Mouse (Mus musculus): ENCODE data around the gene Car3. TPM values are rescaled to one million over a fixed set of nuclear protein-coding genes. Genes with fewer than 3 reads are reported as not detected.

Gene Car3
- total RNA-seq, 2 experiments from 2014 or later = 1,122 to 2,421 TPM

DNA sequence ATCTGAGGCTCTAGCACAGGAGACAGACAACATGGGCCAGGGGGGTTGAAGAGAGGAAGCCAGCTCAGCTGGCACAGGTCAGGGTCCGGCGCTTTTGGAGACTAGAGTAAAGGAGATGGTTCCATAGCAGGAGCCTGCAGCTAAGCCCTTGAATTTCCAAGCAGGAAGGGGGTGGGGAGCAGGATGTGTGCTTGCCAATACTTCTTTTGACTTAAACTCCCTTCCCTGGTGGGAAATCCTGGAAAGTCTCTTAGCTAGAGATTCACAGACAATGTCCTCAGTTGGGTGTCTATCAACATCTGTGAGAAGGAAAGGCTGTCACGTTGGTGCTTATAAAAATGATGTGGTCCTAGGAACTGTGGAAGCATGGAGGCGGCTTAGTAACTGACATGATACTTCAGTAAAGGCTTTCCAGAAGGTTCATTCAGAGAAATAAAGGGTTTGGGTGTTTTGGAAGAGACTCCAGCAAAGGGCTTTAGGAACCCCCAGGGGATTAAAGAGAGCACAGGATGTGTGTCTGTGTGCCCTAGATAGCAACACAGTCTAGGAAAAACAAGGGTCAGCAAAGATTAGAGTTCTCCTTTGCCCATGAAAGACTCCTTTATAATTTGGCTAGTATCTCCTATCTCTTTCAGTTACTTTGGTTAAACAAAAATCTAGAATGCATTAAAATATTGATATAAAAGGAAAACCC, 26.6 kb downstream of the Car3 start:
- Histone ChIP-seq H3K27ac (no peak overlapping the region), H3K4me3 (no peak overlapping the region)
- intact Hi-C loops (cut with DNase I) = loop anchor here (10.0 kb wide), 1 partner anchor 205 kb away; no protein-coding TSS in a partner anchor
- no peak for TF ChIP-seq CTCF (IDR thresholded peaks at IDR 0.05)
- no peak for DNase-seq

- no peak overlapping the region for H3K27ac ChIP-seq
- TF ChIP-seq CTCF (IDR thresholded peaks at IDR 0.05) = no peak
- intact Hi-C loops (cut with DNase I) = no loop called here
These were observed 29.7 kb downstream of the Car3 start for GRCm38 (mm10) chr3:14892991-14893390.

DNA sequence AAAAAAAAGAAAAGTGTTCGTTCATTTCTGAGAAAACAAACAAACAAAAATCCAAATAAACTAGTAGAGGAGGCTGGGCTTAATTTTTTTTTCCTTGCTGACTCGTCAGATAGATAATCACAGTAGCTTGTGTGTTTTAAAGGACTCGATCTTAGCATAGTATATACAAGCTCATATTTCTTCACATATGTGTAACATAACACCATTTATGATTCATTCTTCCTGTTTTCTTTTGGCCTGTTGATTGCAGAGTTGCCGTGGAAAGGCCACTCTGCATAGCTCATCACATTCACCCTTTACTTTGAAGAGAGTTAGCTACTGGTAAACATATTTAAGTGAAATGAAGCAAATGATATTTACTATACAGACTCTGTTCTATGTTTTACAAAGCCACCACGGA, 30.4 kb downstream of the Car3 start:
- no peak for DNase-seq
- TF ChIP-seq CTCF (IDR thresholded peaks at IDR 0.05) = no peak
- Histone ChIP-seq H3K27ac (no peak overlapping the region), H3K4me3 (no peak overlapping the region)
- intact Hi-C loops (cut with DNase I) = no loop called here

More at GRCm38 (mm10) chr3:14892991-14893390, 29.7 kb downstream of the Car3 start:
- no peak overlapping the region for H3K4me3 ChIP-seq
- DNase-seq = no peak

GRCm38 (mm10) chr3:14895333-14895732, 32.0 kb downstream of the Car3 start:
- intact Hi-C loops (cut with DNase I) = no loop called here
- H3K27ac ChIP-seq = no peak overlapping the region
- no peak overlapping the region for H3K4me3 ChIP-seq
- no peak for TF ChIP-seq CTCF (IDR thresholded peaks at IDR 0.05)
- no peak for DNase-seq

- intact Hi-C loops (cut with DNase I) = no loop called here
- no peak overlapping the region for H3K27ac ChIP-seq
- DNase-seq = no peak
- TF ChIP-seq CTCF (IDR thresholded peaks at IDR 0.05) = no peak
- no peak overlapping the region for H3K4me3 ChIP-seq
These were observed 34.5 kb downstream of the Car3 start for GRCm38 (mm10) chr3:14897770-14898169.

- intact Hi-C loops (cut with DNase I) = no loop called here
- no peak overlapping the region for H3K4me3 ChIP-seq
- DNase-seq = no peak
These were observed 40.1 kb downstream of the Car3 start for GRCm38 (mm10) chr3:14903380-14903779.

DNA sequence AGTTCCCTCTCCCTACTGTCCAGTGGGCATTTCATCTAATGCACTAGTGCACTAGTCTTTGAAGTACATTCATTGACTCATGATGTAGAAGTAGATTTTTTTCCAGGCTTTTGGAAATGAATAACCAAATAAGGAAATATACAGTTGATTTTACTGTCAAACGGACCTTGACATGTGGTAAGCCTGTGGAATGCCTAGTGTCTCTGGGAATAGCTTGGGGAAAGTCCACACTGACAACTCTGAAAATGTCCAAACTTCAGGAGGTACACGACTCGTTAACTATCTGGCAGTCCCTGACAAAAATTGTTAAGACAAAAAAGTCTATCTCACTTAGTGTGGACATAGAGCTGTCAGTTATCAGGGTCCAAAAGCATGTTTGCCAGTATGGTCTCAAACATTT, 40.9 kb downstream of the Car3 start:
- H3K4me3 ChIP-seq = no peak overlapping the region
- no peak for DNase-seq
- intact Hi-C loops (cut with DNase I) = no loop called here
- TF ChIP-seq CTCF (IDR thresholded peaks at IDR 0.05) = no peak
- no peak overlapping the region for H3K27ac ChIP-seq

More at GRCm38 (mm10) chr3:14903380-14903779, 40.1 kb downstream of the Car3 start:
- H3K27ac ChIP-seq = no peak overlapping the region
- TF ChIP-seq CTCF (IDR thresholded peaks at IDR 0.05) = no peak

DNA sequence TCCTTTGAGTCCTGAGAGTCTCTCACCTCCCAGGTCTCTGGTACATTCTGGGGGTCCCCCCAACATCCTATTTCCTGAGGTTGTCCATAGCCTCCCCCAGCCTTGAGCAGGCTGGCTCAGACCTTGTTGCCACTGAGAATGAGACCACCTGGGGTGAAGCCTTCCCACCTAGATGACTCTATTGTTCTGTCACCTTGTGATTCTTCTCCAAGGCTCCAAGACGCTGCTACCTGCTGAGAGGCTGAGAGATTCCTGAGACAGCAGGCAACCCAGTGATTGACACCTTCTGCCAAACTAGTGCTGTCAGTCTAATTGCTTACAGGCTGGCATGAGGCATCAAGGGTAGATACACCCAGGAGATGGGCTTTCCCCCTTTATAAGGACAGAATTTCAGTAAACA, 44.0 kb downstream of the Car3 start:
- no peak overlapping the region for H3K27ac ChIP-seq
- no peak for TF ChIP-seq CTCF (IDR thresholded peaks at IDR 0.05)
- DNase-seq = no peak
- intact Hi-C loops (cut with DNase I) = no loop called here
- H3K4me3 ChIP-seq = no peak overlapping the region

- Histone ChIP-seq H3K27ac (no peak overlapping the region), H3K4me3 (no peak overlapping the region)
- no peak for TF ChIP-seq CTCF (IDR thresholded peaks at IDR 0.05)
- intact Hi-C loops (cut with DNase I) = no loop called here
- no peak for DNase-seq
These were observed 48.8 kb downstream of the Car3 start for GRCm38 (mm10) chr3:14911992-14912582.

DNA sequence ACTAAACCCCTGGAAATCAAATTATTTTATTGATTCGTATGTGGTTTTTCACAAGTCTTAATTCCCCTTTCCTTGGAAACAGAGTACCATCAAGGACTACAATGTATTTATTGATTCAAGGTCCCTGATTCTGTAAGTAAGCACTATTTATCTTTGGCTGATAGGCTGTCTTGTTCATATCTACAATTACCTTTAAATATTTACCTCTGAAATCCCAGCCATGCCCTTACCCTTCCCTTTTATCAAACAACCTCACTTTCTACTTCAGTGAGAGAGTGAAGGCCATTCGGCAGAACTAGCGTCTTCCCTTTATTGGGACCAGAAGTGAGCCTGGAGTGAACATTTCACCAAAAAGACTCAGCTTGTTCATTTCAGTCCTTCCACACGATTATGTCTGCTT, 50.5 kb downstream of the Car3 start:
- intact Hi-C loops (cut with DNase I) = no loop called here
- Histone ChIP-seq H3K4me3 (no peak overlapping the region), H3K27ac (no peak overlapping the region)
- TF ChIP-seq CTCF (IDR thresholded peaks at IDR 0.05) = no peak
- no peak for DNase-seq

- DNase-seq = no peak
- intact Hi-C loops (cut with DNase I) = no loop called here
- Histone ChIP-seq H3K27ac (no peak overlapping the region), H3K4me3 (no peak overlapping the region)
- TF ChIP-seq CTCF (IDR thresholded peaks at IDR 0.05) = no peak
These were observed 52.0 kb downstream of the Car3 start for GRCm38 (mm10) chr3:14915355-14915754.

- DNase-seq = no peak
- Histone ChIP-seq H3K4me3 (no peak overlapping the region), H3K27ac (no peak overlapping the region)
- no peak for TF ChIP-seq CTCF (IDR thresholded peaks at IDR 0.05)
- intact Hi-C loops (cut with DNase I) = no loop called here
These were observed 53.9 kb downstream of the Car3 start for GRCm38 (mm10) chr3:14917261-14917660.

Other genes with a start within 250 kb of the Car3 start
- gene Car13, start 221.8 kb upstream of the Car3 start, total RNA-seq (2021) = under 1 TPM; 0.51 to 0.78 TPM
- gene Car1, start 55.1 kb upstream of the Car3 start, total RNA-seq (2021) = under 1 TPM; 0.20 to 0.45 TPM
- 10 to 100 TPM; 12.8 to 20.3 TPM for gene Car2, start 22.8 kb downstream of the Car3 start, total RNA-seq (2021)